Mouse (Mus musculus) midbrain, embryonic 10.5 days (tissue): ENCODE results near the gene Ptpru. TPM values are rescaled to one million over a fixed set of nuclear protein-coding genes. Genes with fewer than 3 reads are reported as not detected.

Experiments
- DNase-seq: peaks from one replicate; pipeline ENCODE4 v3.0.0-alpha.2; 2017; ENCODE audit warnings: low spot score
- H3K27ac ChIP-seq: fragments of 300-500 bp; sonication (generic); replicated peaks from 2 replicates; pipeline ENCODE4 v1.5.1; 2016; ENCODE audit warnings: mild to moderate bottlenecking
- H3K27me3 ChIP-seq: fragments of 300-500 bp; sonication (generic); 2 replicates; pipeline ENCODE4 v1.6.1; 2016; ENCODE audit warnings: low read depth, mild to moderate bottlenecking; ENCODE audit not compliant: poor library complexity, severe bottlenecking
- H3K36me3 ChIP-seq: fragments of 300-500 bp; sonication (generic); 2 replicates; pipeline ENCODE4 v1.6.1; 2016; ENCODE audit warnings: mild to moderate bottlenecking, moderate library complexity
- H3K4me1 ChIP-seq: fragments of 300-500 bp; sonication (generic); 2 replicates; pipeline ENCODE4 v1.6.1; 2016
- H3K4me3 ChIP-seq: fragments of 300-500 bp; sonication (generic); 2 replicates; pipeline ENCODE4 v1.5.1; 2016; ENCODE audit warnings: mild to moderate bottlenecking, moderate library complexity
- H3K9me3 ChIP-seq: fragments of 300-500 bp; sonication (generic); replicated peaks from 2 replicates; pipeline ENCODE4 v1.6.1; 2016; ENCODE audit warnings: mild to moderate bottlenecking
- WGBS: fragments of 180-500 bp; shearing (Covaris S2); methylation state at CpG from one replicate; pipeline ENCODE4 v1.1.7; 2016; 5-methylcytosine and 5-hydroxymethylcytosine counted together
- polyA plus RNA-seq: library from polyadenylated mRNA; unstranded; fragments of >200 nt; fragmentation: Nextera tagmentation; extraction: Ambion mirVana; gene quantifications from 2 replicates; pipeline ENCODE4 v1.2.1, GENCODE M21; 2016

The Ptpru gene
- polyA plus RNA-seq, 1 experiment from 2014 or later: 12.4 TPM

GRCm38 (mm10) chr4:131803846-131804245 lies 34.2 kb downstream of the Ptpru start:
- 82% methylated on average over 9 of the region's 9 CpGs for WGBS
- no peak overlapping the region for H3K4me3 ChIP-seq

DNA sequence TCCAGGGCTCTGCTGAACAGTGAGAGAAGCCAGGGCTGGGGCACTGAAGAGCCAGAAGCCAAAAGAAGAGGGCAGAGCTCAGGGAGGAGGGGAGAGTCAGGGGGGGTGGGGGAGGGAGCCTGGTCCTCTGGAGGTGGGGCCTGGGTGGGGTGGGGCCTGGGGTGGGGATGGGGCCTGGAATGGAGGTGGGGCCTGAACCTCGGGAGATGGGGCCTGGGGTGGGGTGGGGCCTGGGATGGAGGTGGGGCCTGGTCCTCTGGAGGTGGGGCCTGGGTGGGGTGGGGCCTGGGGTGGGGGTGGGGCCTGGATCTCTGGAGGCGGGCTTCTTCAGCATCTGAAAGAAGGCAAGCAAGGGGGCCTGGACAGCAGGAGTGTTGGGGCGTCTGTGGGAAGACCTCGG lies 39.1 kb downstream of the Ptpru start:
- Histone ChIP-seq H3K4me1 (peaks cover 38% of the 10 kb centered on the region), H3K9me3 (no peaks in the 10 kb centered on the region), H3K27ac (peak overlapping the region; percentile 56), H3K27me3 (peaks cover 3% of the 10 kb centered on the region; the same call in 1 of the 2 replicates), H3K4me3 (no peak overlapping the region), H3K36me3 (peaks cover 4% of the 10 kb centered on the region; the same call in 1 of the 2 replicates)
- DNase-seq: no peak
- WGBS: 0% methylated on average over 1 of the region's 4 CpGs

More at GRCm38 (mm10) chr4:131803846-131804245, 34.2 kb downstream of the Ptpru start:
- Histone ChIP-seq H3K27me3 (no peaks in the 10 kb centered on the region), H3K36me3 (peaks cover 4% of the 10 kb centered on the region; the same call in 1 of the 2 replicates), H3K9me3 (no peaks in the 10 kb centered on the region), H3K27ac (no peak overlapping the region), H3K4me1 (peaks cover 22% of the 10 kb centered on the region)
- no peak for DNase-seq

DNA sequence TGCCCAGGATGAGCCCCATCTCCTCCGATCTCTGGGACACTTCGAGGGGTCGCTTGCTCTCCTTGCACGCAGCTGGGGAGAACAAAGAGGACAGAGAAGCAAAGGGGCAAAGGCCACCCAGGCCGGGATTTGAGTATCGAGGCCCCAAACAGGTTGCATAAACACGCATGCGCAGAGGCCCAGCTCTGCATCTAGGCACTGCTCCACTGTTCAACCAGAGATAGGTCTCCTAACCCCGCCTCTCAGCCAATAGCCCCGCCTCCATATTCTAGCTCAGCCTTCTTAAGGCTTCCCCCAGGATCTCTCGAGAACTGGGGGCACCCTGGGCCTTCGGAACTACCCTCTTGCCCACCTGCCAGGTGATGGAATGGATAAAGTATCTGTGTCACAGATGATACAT lies 40.2 kb downstream of the Ptpru start:
- DNase-seq: no peak
- Histone ChIP-seq H3K36me3 (peaks cover 4% of the 10 kb centered on the region; the same call in 1 of the 2 replicates), H3K4me1 (peaks cover 32% of the 10 kb centered on the region), H3K27ac (peak overlapping the region; percentile 68), H3K27me3 (peaks cover 3% of the 10 kb centered on the region; the same call in 1 of the 2 replicates), H3K9me3 (no peaks in the 10 kb centered on the region), H3K4me3 (no peak overlapping the region)
- 53% methylated on average over 12 of the region's 12 CpGs for WGBS

GRCm38 (mm10) chr4:131797483-131797882 lies 40.6 kb downstream of the Ptpru start:
- Histone ChIP-seq H3K9me3 (no peaks in the 10 kb centered on the region), H3K4me1 (peaks cover 30% of the 10 kb centered on the region), H3K27me3 (peaks cover 3% of the 10 kb centered on the region; the same call in 1 of the 2 replicates), H3K27ac (peak overlapping the region; percentile 68), H3K36me3 (peaks cover 4% of the 10 kb centered on the region; the same call in 1 of the 2 replicates), H3K4me3 (no peak overlapping the region)
- WGBS: 78% methylated on average over 7 of the region's 7 CpGs
- no peak for DNase-seq

GRCm38 (mm10) chr4:131796312-131797080 lies 41.6 kb downstream of the Ptpru start:
- WGBS: 81% methylated on average over 14 of the region's 14 CpGs
- no peak for DNase-seq
- Histone ChIP-seq H3K36me3 (no peaks in the 10 kb centered on the region; the same call in 1 of the 2 replicates), H3K27ac (no peak overlapping the region), H3K4me1 (peaks cover 26% of the 10 kb centered on the region), H3K9me3 (no peaks in the 10 kb centered on the region), H3K27me3 (peaks cover 3% of the 10 kb centered on the region; the same call in 1 of the 2 replicates), H3K4me3 (no peak overlapping the region)

- H3K4me3 ChIP-seq: no peak overlapping the region
- no peaks in the 10 kb centered on the region for H3K27me3 ChIP-seq
- peaks cover 5% of the 10 kb centered on the region; the same call in 1 of the 2 replicates for H3K36me3 ChIP-seq
- H3K27ac ChIP-seq: no peak overlapping the region
- DNase-seq: no peak
- H3K9me3 ChIP-seq: no peaks in the 10 kb centered on the region
- WGBS: 74% methylated on average over 7 of the region's 7 CpGs
- H3K4me1 ChIP-seq: 0 out of 2 replicates have a peak, but pooled peaks cover 8% of the 10 kb centered on the region
Measured at GRCm38 (mm10) chr4:131786800-131787199, 51.3 kb downstream of the Ptpru start.

DNA sequence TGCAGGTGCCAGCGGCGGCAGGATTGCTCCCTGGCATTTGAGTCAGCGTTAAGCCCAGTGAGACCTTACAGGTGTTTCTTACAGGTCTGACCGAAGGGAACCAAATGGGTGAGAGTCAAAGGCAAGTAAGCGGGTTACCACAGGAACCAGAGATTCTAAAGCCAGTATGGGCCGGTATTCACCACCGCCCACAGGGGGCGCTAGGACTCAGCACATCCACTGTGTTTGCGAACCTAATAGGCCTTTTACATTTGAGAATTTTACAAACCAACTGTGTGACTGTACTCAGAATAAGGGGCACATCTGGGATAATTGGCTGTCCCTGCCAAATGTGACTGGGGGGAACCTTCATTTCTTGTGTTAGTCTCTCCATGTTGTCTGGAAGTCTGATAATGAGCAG lies 54.1 kb downstream of the Ptpru start:
- H3K27ac ChIP-seq: no peak overlapping the region
- WGBS: 11% methylated on average over 9 of the region's 9 CpGs
- peak; percentile 61 for DNase-seq

DNA sequence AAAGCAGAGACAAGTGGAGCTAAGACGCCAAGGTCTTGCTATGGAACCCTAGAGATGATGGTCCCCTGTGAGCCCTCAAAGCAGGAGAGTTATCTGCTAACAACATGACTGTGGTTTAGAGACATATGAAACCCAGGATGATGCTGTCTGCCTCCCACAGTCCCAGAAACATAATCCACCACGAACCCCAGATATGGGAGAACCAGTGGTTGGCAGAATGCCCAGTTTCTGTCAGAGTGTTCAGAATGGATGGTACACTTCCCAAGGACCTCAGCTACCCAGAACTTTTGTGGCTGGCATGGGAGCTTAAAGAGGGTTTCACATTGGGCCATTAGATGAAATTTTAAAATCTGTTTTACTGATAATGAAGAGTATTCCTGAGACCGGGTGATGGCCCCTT lies 57.1 kb downstream of the Ptpru start:
- Histone ChIP-seq H3K27me3 (no peaks in the 10 kb centered on the region; the same call in 1 of the 2 replicates), H3K4me1 (0 out of 2 replicates have a peak, but pooled peaks cover 7% of the 10 kb centered on the region), H3K4me3 (no peak overlapping the region), H3K9me3 (no peaks in the 10 kb centered on the region), H3K36me3 (no peaks in the 10 kb centered on the region), H3K27ac (no peak overlapping the region)
- whole genome bisulfite sequencing: 89% methylated on average over 3 of the region's 3 CpGs
- no peak for DNase-seq

More for the DNA sequence above, 54.1 kb downstream of the Ptpru start:
- H3K9me3 ChIP-seq: no peaks in the 10 kb centered on the region
- no peaks in the 10 kb centered on the region; the same call in 1 of the 2 replicates for H3K27me3 ChIP-seq
- peaks cover 5% of the 10 kb centered on the region; the same call in 1 of the 2 replicates for H3K36me3 ChIP-seq
- H3K4me1 ChIP-seq: 0 out of 2 replicates have a peak, but pooled peaks cover 11% of the 10 kb centered on the region
- H3K4me3 ChIP-seq: no peak overlapping the region

DNA sequence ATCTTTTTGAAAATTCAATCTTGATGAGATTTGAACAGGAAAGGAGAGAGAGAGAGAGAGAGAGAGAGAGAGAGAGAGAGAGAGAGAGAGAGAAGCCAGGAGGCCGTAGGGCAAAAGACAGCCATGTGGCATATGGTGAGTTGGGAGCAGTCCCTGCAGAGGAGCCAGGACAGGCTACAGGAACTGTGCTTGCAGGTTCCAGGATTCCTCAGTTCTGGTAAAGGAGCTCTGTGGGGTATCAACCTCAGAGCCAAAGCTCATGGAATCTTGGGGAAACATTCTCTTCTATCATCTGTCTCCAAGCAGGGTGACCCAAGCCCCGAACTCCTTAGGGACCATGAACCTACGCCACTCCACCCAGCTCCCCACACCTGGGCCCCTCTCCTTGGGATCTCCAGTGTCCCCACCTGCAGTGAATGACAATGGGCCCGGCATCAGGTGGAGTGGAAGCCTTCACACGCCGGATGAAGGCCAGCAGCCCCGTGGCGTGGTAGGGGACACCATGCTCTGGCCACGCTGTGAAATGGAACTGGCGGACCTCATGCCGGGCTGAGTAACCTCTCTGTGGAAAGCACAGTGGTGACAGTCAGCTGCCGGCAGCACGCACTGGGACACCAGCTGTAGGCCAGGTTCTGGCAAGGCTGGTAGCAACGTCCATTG lies 59.3 kb downstream of the Ptpru start:
- no peak for DNase-seq
- Histone ChIP-seq H3K27me3 (no peaks in the 10 kb centered on the region; the same call in 1 of the 2 replicates), H3K4me1 (0 out of 2 replicates have a peak, but pooled peaks cover 7% of the 10 kb centered on the region), H3K9me3 (no peaks in the 10 kb centered on the region), H3K36me3 (no peaks in the 10 kb centered on the region), H3K27ac (no peak overlapping the region), H3K4me3 (no peak overlapping the region)
- WGBS: 91% methylated on average over 14 of the region's 14 CpGs

- Histone ChIP-seq H3K27me3 (no peaks in the 10 kb centered on the region), H3K36me3 (peaks cover 8% of the 10 kb centered on the region), H3K4me1 (no peaks in the 10 kb centered on the region), H3K9me3 (no peaks in the 10 kb centered on the region), H3K4me3 (no peak overlapping the region), H3K27ac (no peak overlapping the region; the same call in 1 of the 2 replicates)
- 82% methylated on average over 11 of the region's 11 CpGs for WGBS
- DNase-seq: no peak
Measured at GRCm38 (mm10) chr4:131771384-131771783, 66.7 kb downstream of the Ptpru start.

DNA sequence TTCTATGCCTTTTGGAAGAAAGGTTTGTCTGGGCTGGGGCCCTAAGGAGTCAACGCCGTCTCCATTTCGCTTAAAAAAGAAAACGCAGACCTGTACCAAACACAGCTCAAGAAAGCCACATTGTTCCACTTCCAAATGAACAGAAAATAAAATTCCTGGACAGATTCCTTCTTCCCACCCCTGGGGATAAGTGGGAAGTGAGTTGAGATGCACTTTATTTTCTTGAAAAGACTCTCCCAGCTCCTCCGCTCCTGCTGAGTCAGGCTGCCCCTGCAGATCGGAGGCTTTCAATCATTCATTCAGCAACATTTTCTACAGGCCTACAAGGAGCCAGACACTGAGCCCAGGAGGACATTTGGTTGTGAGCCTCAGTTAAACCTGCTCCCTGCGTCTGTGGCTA lies 74.2 kb downstream of the Ptpru start:
- no peaks in the 10 kb centered on the region for H3K27me3 ChIP-seq
- H3K9me3 ChIP-seq: no peaks in the 10 kb centered on the region
- no peak for DNase-seq
- H3K4me3 ChIP-seq: no peak overlapping the region
- WGBS: 88% methylated on average over 7 of the region's 7 CpGs
- no peak overlapping the region for H3K27ac ChIP-seq
- peaks cover 3% of the 10 kb centered on the region for H3K36me3 ChIP-seq
- 0 out of 2 replicates have a peak, but pooled peaks cover 3% of the 10 kb centered on the region for H3K4me1 ChIP-seq

- Histone ChIP-seq H3K4me1 (0 out of 2 replicates have a peak, but pooled peaks cover 3% of the 10 kb centered on the region), H3K27ac (no peak overlapping the region), H3K36me3 (no peaks in the 10 kb centered on the region), H3K9me3 (no peaks in the 10 kb centered on the region), H3K27me3 (no peaks in the 10 kb centered on the region), H3K4me3 (no peak overlapping the region)
- no peak for DNase-seq
- WGBS: 70% methylated on average over 3 of the region's 3 CpGs
Measured at GRCm38 (mm10) chr4:131763479-131763878, 74.6 kb downstream of the Ptpru start.
